Mouse (Mus musculus) CH12.LX (cell line): ENCODE data around the gene Smarcc2. TPM values are rescaled to one million over a fixed set of nuclear protein-coding genes. Genes with fewer than 3 reads are reported as not detected.

Source experiments
- DNase-seq: peaks from one replicate; pipeline ENCODE4 v3.0.0-alpha.2; 2013; ENCODE audit errors: extremely low read depth
- H3K27ac ChIP-seq: 2 replicates; pipeline ENCODE4 v1.5.1; 2012; ENCODE audit warnings: low read depth, mild to moderate bottlenecking, control low read depth, moderate library complexity; ENCODE audit not compliant: insufficient read depth
- H3K27me3 ChIP-seq: replicated peaks from 2 replicates; pipeline ENCODE3; 2012; ENCODE audit warnings: inconsistent platforms
- H3K36me3 ChIP-seq, 2 experiments: replicated peaks in 1 of 2; 2 replicates each; pipeline versions ENCODE3 to v1.6.1; 2012; ENCODE audit warnings: inconsistent platforms in 1 of 2, low read length in 1 of 2, mild to moderate bottlenecking in 1 of 2, mixed read lengths in 1 of 2, moderate library complexity in 1 of 2; ENCODE audit not compliant: control insufficient read depth in 1 of 2, insufficient read depth in 1 of 2
- H3K4me1 ChIP-seq, 2 experiments: 2 replicates each; pipeline ENCODE4 v1.6.1; 2012; ENCODE audit warnings: inconsistent platforms in 1 of 2, moderate library complexity in 1 of 2; ENCODE audit not compliant: insufficient read depth in 2 of 2, control insufficient read depth in 1 of 2
- H3K4me2 ChIP-seq: 2 replicates; pipeline ENCODE4 v1.6.1; 2012; ENCODE audit warnings: low read depth, mild to moderate bottlenecking, control low read depth; ENCODE audit not compliant: poor library complexity, insufficient read depth, severe bottlenecking
- H3K4me3 ChIP-seq, 3 experiments: fragments of 150-350 bp in 1 of 3; sonication (generic) in 1 of 3; replicated peaks in 1 of 3; 2 replicates each; pipeline versions ENCODE3 to v1.5.1; 2011 to 2012; ENCODE audit warnings: low read depth in 2 of 3, low read length in 2 of 3, mild to moderate bottlenecking in 2 of 3, moderate library complexity in 2 of 3, control low read depth in 1 of 3, improper control_type of control experiment in 1 of 3, inconsistent platforms in 1 of 3, mixed read lengths in 1 of 3; ENCODE audit not compliant: poor library complexity in 1 of 3
- H3K79me2 ChIP-seq: replicated peaks from 2 replicates; pipeline ENCODE4 v1.6.1; 2012; ENCODE audit warnings: mild to moderate bottlenecking, moderate library complexity; ENCODE audit not compliant: control insufficient read depth, poor library complexity, insufficient read depth, severe bottlenecking; ENCODE audit errors: extremely low read depth
- H3K9ac ChIP-seq: 2 replicates; pipeline ENCODE4 v1.6.1; 2012; ENCODE audit warnings: low read depth, mild to moderate bottlenecking, control low read depth, moderate library complexity; ENCODE audit not compliant: insufficient read depth
- H3K9me3 ChIP-seq: replicated peaks from 2 replicates; pipeline ENCODE3; 2012; ENCODE audit warnings: low read length, inconsistent platforms, mixed read lengths
- CHD1 ChIP-seq: IDR thresholded peaks from 2 replicates; pipeline ENCODE4 v1.6.1; 2012; ENCODE audit warnings: low read depth, low read length, improper control_type of control experiment, inconsistent platforms
- E2F4 ChIP-seq: IDR thresholded peaks from 2 replicates; pipeline ENCODE4 v1.6.1; 2011; ENCODE audit warnings: low read depth, low read length, improper control_type of control experiment; ENCODE audit not compliant: insufficient replicate concordance
- ELF1 ChIP-seq: IDR thresholded peaks from 2 replicates; pipeline ENCODE4 v1.6.1; 2014; ENCODE audit warnings: low read depth, mild to moderate bottlenecking, inconsistent platforms, low read length, improper control_type of control experiment
- JUN ChIP-seq: IDR thresholded peaks from 2 replicates; pipeline ENCODE4 v1.6.1; 2011; ENCODE audit warnings: low read depth, mild to moderate bottlenecking, low read length, improper control_type of control experiment, moderate library complexity; ENCODE audit not compliant: insufficient read depth
- JUND ChIP-seq: conservative IDR thresholded peaks from 2 replicates; pipeline ENCODE4 v1.6.1; 2011; ENCODE audit warnings: low read depth, low read length, improper control_type of control experiment
- KAT2A ChIP-seq: IDR thresholded peaks from 2 replicates; pipeline ENCODE4 v1.6.1; 2012; ENCODE audit warnings: low read length, improper control_type of control experiment, inconsistent platforms; ENCODE audit not compliant: insufficient replicate concordance
- MAFK ChIP-seq: IDR thresholded peaks from 2 replicates; pipeline ENCODE4 v1.6.1; 2011; ENCODE audit warnings: low read length, improper control_type of control experiment; ENCODE audit not compliant: insufficient replicate concordance
- MAX ChIP-seq: IDR thresholded peaks from 2 replicates; pipeline ENCODE4 v1.6.1; 2011; ENCODE audit warnings: low read length, improper control_type of control experiment
- MXI1 ChIP-seq: IDR thresholded peaks from 2 replicates; pipeline ENCODE4 v1.6.1; 2011; ENCODE audit warnings: mild to moderate bottlenecking, low read depth, low read length, improper control_type of control experiment
- POLR2AphosphoS2 ChIP-seq: IDR thresholded peaks from 2 replicates; pipeline ENCODE4 v1.6.1; 2011; ENCODE audit warnings: low read depth, low read length, improper control_type of control experiment
- RCOR1 ChIP-seq: conservative IDR thresholded peaks from 2 replicates; pipeline ENCODE4 v1.6.1; 2012; ENCODE audit warnings: low read depth, mild to moderate bottlenecking, inconsistent platforms, low read length, improper control_type of control experiment
- UBTF ChIP-seq: IDR thresholded peaks from 2 replicates; pipeline ENCODE4 v1.6.1; 2012; ENCODE audit warnings: low read depth, mild to moderate bottlenecking, inconsistent platforms, low read length, improper control_type of control experiment, moderate library complexity
- USF1 ChIP-seq: IDR thresholded peaks from 2 replicates; pipeline ENCODE4 v1.6.1; 2014; ENCODE audit warnings: low read depth, mild to moderate bottlenecking, inconsistent platforms, low read length, improper control_type of control experiment
- ZC3H11A ChIP-seq: IDR thresholded peaks from 2 replicates; pipeline ENCODE4 v1.6.1; 2012; ENCODE audit warnings: low read depth, mild to moderate bottlenecking, inconsistent platforms, low read length, improper control_type of control experiment
- ZKSCAN1 ChIP-seq: IDR thresholded peaks from 2 replicates; pipeline ENCODE4 v1.6.1; 2012; ENCODE audit warnings: low read depth, inconsistent platforms, low read length, improper control_type of control experiment, borderline replicate concordance
- ZMIZ1 ChIP-seq: IDR thresholded peaks from 2 replicates; pipeline ENCODE4 v1.6.1; 2012; ENCODE audit warnings: low read depth, mild to moderate bottlenecking, inconsistent platforms, low read length, improper control_type of control experiment
- ZNF384 ChIP-seq: IDR thresholded peaks from 2 replicates; pipeline ENCODE4 v1.6.1; 2012; ENCODE audit warnings: low read depth, low read length, improper control_type of control experiment, inconsistent platforms
- dilution Hi-C: fragments of 300-500 bp; cut with MboI; formaldehyde crosslinking; loops from 2 replicates; pipeline ENCODE4 v1.14.3; 2020; ENCODE audit warnings: low sequenced_read_pairs; ENCODE audit not compliant: extremely low pct_unique_long_range_greater_than_20kb, extremely low pct_ligation_motif_present
- in situ Hi-C: fragments of 300-500 bp; cut with MboI; formaldehyde crosslinking; loops from 3 replicates; pipeline ENCODE4 v1.14.3; 2019; ENCODE audit warnings: low sequenced_read_pairs, low pct_ligation_motif_present, low pct_unique_long_range_greater_than_20kb, mixed read lengths
- polyA plus RNA-seq: library from polyadenylated mRNA; unstranded; fragments of >175 nt; gene quantifications from 2 replicates; pipeline ENCODE4 v1.2.1, GENCODE M21; 2012; ENCODE audit warnings: low read depth; ENCODE audit not compliant: insufficient read length
- total RNA-seq, 2 experiments: library from RNA; depleted of rRNA; stranded (reverse); fragments of 300-350 nt in 1 of 2; fragments of >200 nt in 1 of 2; gene quantifications; 2 replicates each; pipeline ENCODE4 v1.2.3; 2012 to 2014

The Smarcc2 gene
- total and polyA plus RNA-seq, 3 experiments, result 6.1 to 42.6 (median 24.8) TPM

- in situ Hi-C loops, result no loop called here
- H3K79me2 ChIP-seq, result no peaks in the 10 kb centered on the region
- TF ChIP-seq MXI1 (no peak), ZMIZ1 (no peak)
- dilution Hi-C loops, result no loop called here
- no peak overlapping the region for H3K4me2 ChIP-seq
- no peak overlapping the region for H3K4me3 ChIP-seq
- no peaks in the 10 kb centered on the region for H3K27me3 ChIP-seq
- peaks cover 5 to 38% of the 10 kb centered on the region in 2 experiments for H3K4me1 ChIP-seq
- H3K9ac ChIP-seq, result no peak overlapping the region
- DNase-seq, result no peak
- no peaks in the 10 kb centered on the region for H3K9me3 ChIP-seq
- H3K27ac ChIP-seq, result no peak overlapping the region
- peaks cover 56 to 85% of the 10 kb centered on the region in 2 experiments for H3K36me3 ChIP-seq
Measured at GRCm38 (mm10) chr10:128435186-128435823, 23.7 kb upstream of the Smarcc2 start.

GRCm38 (mm10) chr10:128435873-128436272 is 23.2 kb upstream of the Smarcc2 start:
- no peak overlapping the region for H3K9ac ChIP-seq
- no peak for DNase-seq
- TF ChIP-seq ZKSCAN1, result no peak
- TF ChIP-seq USF1, result no peak
- no peak for TF ChIP-seq ZNF384
- no peak for TF ChIP-seq JUND
- TF ChIP-seq UBTF, result no peak
- TF ChIP-seq KAT2A, result no peak
- no peak for TF ChIP-seq MAX
- no peak for TF ChIP-seq CHD1
- no peak for TF ChIP-seq MAFK
- TF ChIP-seq JUN, result no peak
- TF ChIP-seq ELF1, result no peak
- TF ChIP-seq RCOR1, result no peak
- TF ChIP-seq E2F4, result no peak
- no peak for TF ChIP-seq MXI1
- TF ChIP-seq POLR2AphosphoS2, result no peak
- TF ChIP-seq ZC3H11A, result no peak
- TF ChIP-seq, all 38 proteins: peak for 0
- Histone ChIP-seq H3K36me3 (peaks cover 54 to 85% of the 10 kb centered on the region in 2 experiments), H3K79me2 (no peaks in the 10 kb centered on the region), H3K4me3 (no peak overlapping the region), H3K9me3 (no peaks in the 10 kb centered on the region), H3K4me2 (no peak overlapping the region), H3K27ac (no peak overlapping the region), H3K4me1 (peaks cover 5 to 38% of the 10 kb centered on the region in 2 experiments), H3K27me3 (no peaks in the 10 kb centered on the region)
- in situ Hi-C loops (no loop called here), dilution Hi-C loops (no loop called here)
